Mouse (Mus musculus) MEL (cell line): Measurements from ENCODE around the gene Asna1.

Experiments used
- BHLHE40 ChIP-seq: IDR thresholded peaks from 2 replicates; pipeline ENCODE4 v1.6.1; 2012; ENCODE audit warnings: low read depth, mild to moderate bottlenecking, inconsistent platforms, low read length, improper control_type of control experiment, borderline replicate concordance
- CTCF ChIP-seq, 3 experiments: IDR thresholded peaks in 2 of 3; conservative IDR thresholded peaks in 1 of 3; 2 replicates each; pipeline ENCODE4 v1.5.1; 2011 to 2012; ENCODE audit warnings: low read length in 3 of 3, low read depth in 2 of 3, mild to moderate bottlenecking in 2 of 3, improper control_type of control experiment in 1 of 3, inconsistent platforms in 1 of 3, mixed read lengths in 1 of 3, moderate library complexity in 1 of 3; ENCODE audit not compliant: control insufficient read depth in 1 of 3, insufficient read depth in 1 of 3, poor library complexity in 1 of 3, severe bottlenecking in 1 of 3
- EP300 ChIP-seq, 2 experiments: IDR thresholded peaks; 2 replicates each; pipeline ENCODE4 v1.6.1; 2011; ENCODE audit warnings: improper control_type of control experiment in 2 of 2, low read length in 2 of 2, low read depth in 1 of 2, mild to moderate bottlenecking in 1 of 2
- ETS1 ChIP-seq: IDR thresholded peaks from 2 replicates; pipeline ENCODE4 v1.6.1; 2012; ENCODE audit warnings: low read depth, mild to moderate bottlenecking, inconsistent platforms, low read length, improper control_type of control experiment, moderate library complexity
- NRF1 ChIP-seq: IDR thresholded peaks from 2 replicates; pipeline ENCODE4 v1.6.1; 2014; ENCODE audit warnings: low read depth, mild to moderate bottlenecking, inconsistent platforms, low read length, improper control_type of control experiment, moderate library complexity; ENCODE audit not compliant: poor library complexity, insufficient read depth, severe bottlenecking
- POLR2A ChIP-seq, 2 experiments: IDR thresholded peaks; 2 replicates each; pipeline ENCODE4 v1.6.1; 2011 to 2012; ENCODE audit warnings: low read length in 2 of 2, mild to moderate bottlenecking in 2 of 2, control low read depth in 1 of 2, improper control_type of control experiment in 1 of 2, low read depth in 1 of 2, moderate library complexity in 1 of 2; ENCODE audit not compliant: control insufficient read depth in 1 of 2, insufficient read depth in 1 of 2, poor library complexity in 1 of 2
- POLR2AphosphoS5 ChIP-seq: IDR thresholded peaks from 2 replicates; pipeline ENCODE4 v1.6.1; 2012; ENCODE audit warnings: low read depth, borderline replicate concordance, mild to moderate bottlenecking, inconsistent platforms, low read length, moderate library complexity, mixed read lengths
- RAD21 ChIP-seq: IDR thresholded peaks from 2 replicates; pipeline ENCODE4 v1.6.1; 2011; ENCODE audit warnings: mild to moderate bottlenecking, low read depth, low read length, improper control_type of control experiment
- TAL1 ChIP-seq: IDR thresholded peaks from 2 replicates; pipeline ENCODE4 v1.6.1; 2012; ENCODE audit warnings: mild to moderate bottlenecking, inconsistent platforms, low read length, moderate library complexity, mixed read lengths
- ZKSCAN1 ChIP-seq: IDR thresholded peaks from 2 replicates; pipeline ENCODE4 v1.6.1; 2012; ENCODE audit warnings: low read depth, mild to moderate bottlenecking, inconsistent platforms, low read length, improper control_type of control experiment, moderate library complexity

- no peak for TF ChIP-seq CTCF (IDR thresholded peaks at IDR 0.05 in 2 of 3, conservative IDR thresholded peaks at IDR 0.05 in 1 of 3; ENCODE audit: control insufficient read depth in 1 of 3, insufficient read depth in 1 of 3, low read depth in 2 of 3, low read length in 3 of 3, poor library complexity in 1 of 3, severe bottlenecking in 1 of 3)
- TF ChIP-seq POLR2AphosphoS5: no peak
- TF ChIP-seq ETS1: no peak
- no peak for TF ChIP-seq NRF1
- TF ChIP-seq TAL1: no peak
- TF ChIP-seq RAD21: no peak
- no peak for TF ChIP-seq POLR2A (IDR thresholded peaks at IDR 0.05; ENCODE audit: control insufficient read depth in 1 of 2, insufficient read depth in 1 of 2, low read depth in 1 of 2, low read length in 2 of 2, poor library complexity in 1 of 2)
- no peak for TF ChIP-seq ZKSCAN1
- no peak for TF ChIP-seq EP300 (IDR thresholded peaks at IDR 0.05; ENCODE audit: low read depth in 1 of 2, low read length in 2 of 2)
- TF ChIP-seq BHLHE40: no peak
Measured at GRCm38 (mm10) chr8:85011242-85011641, 13.8 kb downstream of the Asna1 start.
